Mouse (Mus musculus): Measurements from ENCODE around the gene Ces3a. TPM values are rescaled to one million over a fixed set of nuclear protein-coding genes. Genes with fewer than 3 reads are reported as not detected.
"Not testable (repeated sequence)": the region's sequence is repeated elsewhere in the genome, so short reads cannot be mapped to it uniquely, and the experiment has no call there.

Ces3a gene
- total RNA-seq, 2 experiments from 2014 or later, result not detected

DNA sequence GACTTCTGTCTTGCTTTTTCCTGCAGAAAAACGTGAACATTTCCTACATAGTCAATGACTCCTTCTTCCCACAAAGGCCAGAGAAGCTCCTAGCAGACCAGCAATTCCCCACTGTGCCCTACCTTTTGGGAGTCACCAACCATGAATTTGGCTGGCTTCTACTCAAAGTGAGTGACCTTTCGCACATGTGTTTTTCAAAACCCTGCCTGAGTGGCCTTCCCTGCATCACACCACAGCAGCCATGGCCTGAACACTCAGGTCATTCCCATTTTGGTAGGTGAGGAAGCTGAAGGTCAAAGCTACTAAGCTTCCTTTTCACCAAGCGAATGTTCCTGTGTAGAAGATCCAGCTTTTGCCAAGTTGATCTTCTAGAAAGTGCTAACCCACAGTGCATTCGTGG is 40.2 kb downstream of the Ces3a start:
- no peak for DNase-seq (ENCODE audit: extremely low spot score in 1 of 2, low spot score in 1 of 2)

DNA sequence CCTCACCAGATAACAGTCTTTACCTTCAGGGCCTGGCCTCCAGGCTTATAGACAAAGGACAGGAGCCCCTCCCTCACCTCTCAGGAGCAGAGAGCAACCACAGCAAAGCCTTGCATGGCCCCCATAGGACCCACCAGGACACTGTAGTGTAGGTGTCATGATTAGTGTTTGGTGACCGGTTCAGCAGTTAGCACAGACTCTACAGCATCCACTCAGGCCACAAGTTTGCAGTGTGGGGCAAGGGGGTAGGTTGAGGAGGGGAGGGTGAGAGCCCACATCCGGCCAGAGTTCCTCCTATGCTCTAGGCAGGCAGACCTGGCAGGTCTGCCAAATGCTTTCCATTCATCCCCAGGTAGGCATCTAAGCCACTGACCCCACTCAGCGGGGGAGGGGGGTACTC is 45.6 kb downstream of the Ces3a start:
- DNase-seq (ENCODE audit: extremely low spot score in 1 of 2, low spot score in 1 of 2), result no peak

DNA sequence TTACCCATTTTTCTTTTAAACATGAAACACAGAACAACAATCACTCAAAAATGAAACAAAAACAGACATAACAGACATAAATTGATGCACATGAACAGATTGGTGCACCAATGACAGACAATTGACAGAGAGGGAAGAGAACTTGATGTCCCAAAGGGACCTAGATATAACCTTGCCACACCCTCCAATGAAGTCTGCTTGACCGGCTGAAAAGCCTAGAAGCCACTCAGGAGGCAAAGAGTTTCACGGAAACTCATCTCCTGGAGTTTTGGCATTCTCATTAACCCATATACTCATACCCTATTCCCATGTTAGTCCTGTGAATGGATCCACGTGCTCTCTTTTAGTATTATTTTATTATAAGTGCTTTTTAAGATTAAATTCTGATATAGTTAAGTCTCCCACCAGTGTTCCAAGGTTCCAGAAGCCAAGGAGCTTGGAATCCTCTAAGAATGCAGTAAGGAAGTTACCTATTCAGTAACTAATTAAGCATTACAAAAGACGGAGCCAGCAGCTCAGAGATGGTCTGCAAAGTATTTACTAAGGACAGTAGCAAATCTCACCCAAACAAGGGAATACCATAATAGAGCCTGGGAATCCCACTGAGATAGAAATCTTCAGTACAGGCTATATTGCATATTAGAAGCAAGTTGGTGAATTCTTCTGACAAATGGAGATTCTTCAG is 53.8 kb downstream of the Ces3a start:
- not testable (repeated sequence) for DNase-seq (ENCODE audit: extremely low spot score in 1 of 2, low spot score in 1 of 2)

DNA sequence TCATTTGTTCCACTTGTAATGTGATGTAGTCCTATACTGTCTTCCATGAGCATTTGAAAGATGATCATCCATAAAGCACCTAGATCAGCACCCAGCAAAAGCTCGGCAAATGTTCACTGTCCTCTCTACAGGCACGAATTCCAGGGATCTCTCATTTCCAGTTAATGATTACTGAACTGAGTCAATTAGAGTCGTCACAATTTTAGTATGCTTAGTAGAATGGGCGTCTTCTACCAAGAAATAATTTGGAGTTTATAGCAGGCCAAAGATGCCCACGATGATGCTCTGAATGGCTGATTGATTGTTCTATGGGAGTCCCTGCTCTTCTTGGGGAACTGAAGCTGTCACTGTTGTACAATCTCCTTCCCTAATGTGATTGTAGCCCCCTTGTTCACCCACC is 55.3 kb downstream of the Ces3a start:
- not testable (repeated sequence) for DNase-seq (ENCODE audit: extremely low spot score in 1 of 2, low spot score in 1 of 2)

DNA sequence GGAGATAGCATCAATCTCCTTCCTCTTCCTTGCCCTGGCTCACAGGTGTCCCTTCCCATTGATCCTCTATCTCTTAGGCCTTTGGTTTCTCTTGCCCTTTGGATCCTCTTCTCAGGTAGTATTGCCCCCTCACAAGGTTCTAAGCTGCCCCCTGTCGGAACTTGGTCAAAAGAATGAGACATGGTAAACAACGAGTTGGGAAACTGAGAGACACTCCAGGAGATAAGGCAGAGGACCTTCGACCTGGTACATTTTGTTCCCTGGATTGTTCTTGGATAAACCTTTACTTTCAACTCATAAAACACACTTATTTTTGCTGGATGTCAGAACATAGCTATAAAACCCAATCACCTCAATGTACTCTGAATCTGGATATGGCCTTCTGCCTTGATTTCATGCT is 55.8 kb downstream of the Ces3a start:
- DNase-seq (ENCODE audit: extremely low spot score in 1 of 2, low spot score in 1 of 2), result no peak

Other genes starting within 250 kb of the Ces3a start
- gene Ces2b, start 217.0 kb upstream of the Ces3a start, total RNA-seq (2021), result under 1 TPM; 0.16 to 0.30 TPM
- not detected for gene Ces2c, start 201.5 kb upstream of the Ces3a start, total RNA-seq (2021)
- under 1 TPM in 1 of 2 experiments, not detected in 1; 0.17 TPM for gene Ces2e, start 122.3 kb upstream of the Ces3a start, total RNA-seq (2021)
- not detected for gene Ces2f, start 101.2 kb upstream of the Ces3a start, total RNA-seq (2021)
- gene Ces2g, start 86.9 kb upstream of the Ces3a start, total RNA-seq (2021), result under 1 TPM; 0.19 to 0.20 TPM
- not detected for gene Ces2h, start 47.7 kb upstream of the Ces3a start, total RNA-seq (2021)
- not detected for gene Ces3b, start 35.2 kb downstream of the Ces3a start, total RNA-seq (2021)
- not detected for gene Ces4a, start 83.2 kb downstream of the Ces3a start, total RNA-seq (2021)
- gene Cbfb, start 122.1 kb downstream of the Ces3a start, total RNA-seq (2021), result 10 to 100 TPM; 22.0 to 22.1 TPM
- gene D230025D16Rik, start 176.5 kb downstream of the Ces3a start, total RNA-seq (2021), result 10 to 100 TPM; 35.4 to 36.4 TPM
- gene B3gnt9, start 206.6 kb downstream of the Ces3a start, total RNA-seq (2021), result 1 to 10 TPM; 4.0 to 4.4 TPM
- 10 to 100 TPM in 1 of 2 experiments, 1 to 10 TPM in 1; 4.6 to 10.9 TPM for gene Tradd, start 216.0 kb downstream of the Ces3a start, total RNA-seq (2021)
- gene Fbxl8, start 216.0 kb downstream of the Ces3a start, total RNA-seq (2021), result under 1 TPM; 0.69 to 0.94 TPM
- gene Hsf4, start 221.2 kb downstream of the Ces3a start, total RNA-seq (2021), result 1 to 10 TPM; 4.1 to 5.0 TPM
- gene Nol3, start 227.5 kb downstream of the Ces3a start, total RNA-seq (2021), result 1 to 10 TPM; 6.8 to 7.8 TPM
- gene 4931428F04Rik, start 241.3 kb downstream of the Ces3a start, total RNA-seq (2021), result 10 to 100 TPM; 21.7 to 24.4 TPM
- 1 to 10 TPM in 1 of 2 experiments, under 1 TPM in 1; 0.98 to 1.3 TPM for gene Exoc3l, start 247.5 kb downstream of the Ces3a start, total RNA-seq (2021)
- 10 to 100 TPM; 31.4 to 34.7 TPM for gene E2f4, start 249.1 kb downstream of the Ces3a start, total RNA-seq (2021)

All from layer of hippocampus, postnatal 25 days (tissue).